Mouse (Mus musculus): ENCODE measurements at regions not wholly inside any gene's neighbourhood (a gene's known extent, or its start where the extent isn't known, plus 50 kb on each side); places are given as distances from the start of the nearest gene placed in this dataset.

- ATAC-seq (no peak), DNase-seq (no peak)
- no peak overlapping the region for H3K4me2 ChIP-seq (ENCODE audit: low read depth, low read length)
- H3K36me3 ChIP-seq (replicated peaks; ENCODE audit: insufficient read depth, low read length), result no peaks in the 10 kb centered on the region
- H3K27ac ChIP-seq (ENCODE audit: low read depth), result no peak overlapping the region
- no peaks in the 10 kb centered on the region for H3K9me3 ChIP-seq (ENCODE audit: low read length)
- no peak overlapping the region for H3K9ac ChIP-seq (replicated peaks)
- H3K4me1 ChIP-seq (ENCODE audit: insufficient read depth), result no peaks in the 10 kb centered on the region
- 86% methylated on average over 19 of the region's 19 CpGs for WGBS (ENCODE audit: insufficient replicate concordance)
- no peak for TF ChIP-seq CTCF (IDR thresholded peaks at IDR 0.05; ENCODE audit: low read depth)
- H3K4me3 ChIP-seq (ENCODE audit: low read depth, low read length), result no peak overlapping the region
- H3K27me3 ChIP-seq (ENCODE audit: insufficient read depth, low read length), result no peaks in the 10 kb centered on the region
Measured at GRCm38 (mm10) chr11:65505106-65505865, 235.5 kb upstream of the Myocd start.

GRCm38 (mm10) chr11:65497979-65498378 is 228.2 kb upstream of the Myocd start:
- Histone ChIP-seq H3K9ac (replicated peaks) (no peak overlapping the region), H3K4me2 (ENCODE audit: low read depth, low read length) (no peak overlapping the region)
- TF ChIP-seq EP300 (IDR thresholded peaks at IDR 0.05; ENCODE audit: low read depth), result no peak
- no peak for TF ChIP-seq CTCF (IDR thresholded peaks at IDR 0.05; ENCODE audit: low read depth)

GRCm38 (mm10) chr11:65497415-65497814 is 227.6 kb upstream of the Myocd start:
- ATAC-seq (no peak), DNase-seq (no peak)
- H3K9me3 ChIP-seq (ENCODE audit: low read length), result no peaks in the 10 kb centered on the region
- H3K9ac ChIP-seq (replicated peaks), result no peak overlapping the region
- no peaks in the 10 kb centered on the region for H3K4me1 ChIP-seq (ENCODE audit: insufficient read depth)
- no peak overlapping the region for H3K4me3 ChIP-seq (ENCODE audit: low read depth, low read length)
- no peaks in the 10 kb centered on the region for H3K36me3 ChIP-seq (replicated peaks; ENCODE audit: insufficient read depth, low read length)
- H3K27ac ChIP-seq (ENCODE audit: low read depth), result no peak overlapping the region
- TF ChIP-seq EP300 (IDR thresholded peaks at IDR 0.05; ENCODE audit: low read depth), result no peak
- TF ChIP-seq CTCF (IDR thresholded peaks at IDR 0.05; ENCODE audit: low read depth), result no peak
- 82% methylated on average over 6 of the region's 6 CpGs for WGBS (ENCODE audit: insufficient replicate concordance)
- H3K27me3 ChIP-seq (ENCODE audit: insufficient read depth, low read length), result no peaks in the 10 kb centered on the region
- no peak overlapping the region for H3K4me2 ChIP-seq (ENCODE audit: low read depth, low read length)

More at GRCm38 (mm10) chr11:65497979-65498378, 228.2 kb upstream of the Myocd start:
- DNase-seq, result no peak
- no peaks in the 10 kb centered on the region for H3K4me1 ChIP-seq (ENCODE audit: insufficient read depth)
- ATAC-seq, result no peak
- H3K9me3 ChIP-seq (ENCODE audit: low read length), result no peaks in the 10 kb centered on the region
- H3K4me3 ChIP-seq (ENCODE audit: low read depth, low read length), result no peak overlapping the region
- no peak overlapping the region for H3K27ac ChIP-seq (ENCODE audit: low read depth)
- no peaks in the 10 kb centered on the region for H3K36me3 ChIP-seq (replicated peaks; ENCODE audit: insufficient read depth, low read length)
- WGBS (ENCODE audit: insufficient replicate concordance), result 53% methylated on average over 2 of the region's 2 CpGs
- H3K27me3 ChIP-seq (ENCODE audit: insufficient read depth, low read length), result no peaks in the 10 kb centered on the region

- DNase-seq, result no peak
- Histone ChIP-seq H3K27ac (ENCODE audit: low read depth) (no peak overlapping the region), H3K9ac (replicated peaks) (no peak overlapping the region), H3K4me2 (ENCODE audit: low read depth, low read length) (no peak overlapping the region), H3K36me3 (replicated peaks; ENCODE audit: insufficient read depth, low read length) (no peaks in the 10 kb centered on the region), H3K4me1 (ENCODE audit: insufficient read depth) (no peaks in the 10 kb centered on the region), H3K9me3 (ENCODE audit: low read length) (no peaks in the 10 kb centered on the region), H3K4me3 (ENCODE audit: low read depth, low read length) (no peak overlapping the region), H3K27me3 (ENCODE audit: insufficient read depth, low read length) (no peaks in the 10 kb centered on the region)
- ATAC-seq, result no peak
- TF ChIP-seq EP300 (IDR thresholded peaks at IDR 0.05; ENCODE audit: low read depth) (no peak), CTCF (IDR thresholded peaks at IDR 0.05; ENCODE audit: low read depth) (no peak)
- WGBS (ENCODE audit: insufficient replicate concordance), result 24% methylated on average over 11 of the region's 11 CpGs
Measured at GRCm38 (mm10) chr11:65495034-65495433, 225.2 kb upstream of the Myocd start.

GRCm38 (mm10) chr11:65490426-65490825 is 220.6 kb upstream of the Myocd start:
- Histone ChIP-seq H3K27ac (ENCODE audit: low read depth) (no peak overlapping the region), H3K9ac (replicated peaks) (no peak overlapping the region), H3K4me3 (ENCODE audit: low read depth, low read length) (no peak overlapping the region), H3K9me3 (ENCODE audit: low read length) (peaks cover 2% of the 10 kb centered on the region; the same call in 1 of the 2 replicates), H3K4me1 (ENCODE audit: insufficient read depth) (no peaks in the 10 kb centered on the region), H3K4me2 (ENCODE audit: low read depth, low read length) (no peak overlapping the region), H3K27me3 (ENCODE audit: insufficient read depth, low read length) (no peaks in the 10 kb centered on the region), H3K36me3 (replicated peaks; ENCODE audit: insufficient read depth, low read length) (no peaks in the 10 kb centered on the region)
- no peak for TF ChIP-seq EP300 (IDR thresholded peaks at IDR 0.05; ENCODE audit: low read depth)
- no peak for TF ChIP-seq CTCF (IDR thresholded peaks at IDR 0.05; ENCODE audit: low read depth)
- WGBS (ENCODE audit: insufficient replicate concordance), result 86% methylated on average over 3 of the region's 3 CpGs
- ATAC-seq (no peak), DNase-seq (no peak)

- ATAC-seq (no peak), DNase-seq (no peak)
Measured at GRCm38 (mm10) chr11:65475821-65476540, 206.2 kb upstream of the Myocd start.

More at GRCm38 (mm10) chr11:65475821-65476540, 206.2 kb upstream of the Myocd start:
- no peaks in the 10 kb centered on the region for H3K27me3 ChIP-seq (ENCODE audit: insufficient read depth, low read length)
- TF ChIP-seq EP300 (IDR thresholded peaks at IDR 0.05; ENCODE audit: low read depth) (no peak), CTCF (IDR thresholded peaks at IDR 0.05; ENCODE audit: low read depth) (no peak)
- H3K4me2 ChIP-seq (ENCODE audit: low read depth, low read length), result no peak overlapping the region
- 66% methylated on average over 18 of the region's 18 CpGs for WGBS (ENCODE audit: insufficient replicate concordance)
- no peak overlapping the region for H3K9ac ChIP-seq (replicated peaks)
- H3K9me3 ChIP-seq (ENCODE audit: low read length), result no peaks in the 10 kb centered on the region
- no peaks in the 10 kb centered on the region for H3K36me3 ChIP-seq (replicated peaks; ENCODE audit: insufficient read depth, low read length)
- H3K4me3 ChIP-seq (ENCODE audit: low read depth, low read length), result no peak overlapping the region
- H3K27ac ChIP-seq (ENCODE audit: low read depth), result no peak overlapping the region
- no peaks in the 10 kb centered on the region for H3K4me1 ChIP-seq (ENCODE audit: insufficient read depth)

Data from liver, postnatal 0 days (tissue).